Mouse (Mus musculus) intestine, postnatal 0 days (tissue): ENCODE data around the gene Wdr20. TPM values are rescaled to one million over a fixed set of nuclear protein-coding genes. Genes with fewer than 3 reads are reported as not detected.

Experiments used
- ATAC-seq: fragments of 200-750 bp; cut with Nextera tagmentation; 2 replicates; pipeline ENCODE4 v1.8.0; 2017; ENCODE audit warnings: mild to moderate bottlenecking, moderate TSS enrichment, moderate library complexity
- H3K27ac ChIP-seq: fragments of 300-500 bp; sonication (generic); 2 replicates; pipeline ENCODE4 v1.5.1; 2014; ENCODE audit warnings: mild to moderate bottlenecking, low read depth, low read length, moderate library complexity
- H3K27me3 ChIP-seq: fragments of 300-500 bp; sonication (generic); replicated peaks from 2 replicates; pipeline ENCODE4 v1.6.1; 2014; ENCODE audit warnings: low read length, mixed read lengths; ENCODE audit not compliant: control insufficient read depth, insufficient read depth
- H3K36me3 ChIP-seq: fragments of 300-500 bp; sonication (generic); 2 replicates; pipeline ENCODE4 v1.6.1; 2014; ENCODE audit warnings: mild to moderate bottlenecking, moderate library complexity; ENCODE audit not compliant: control insufficient read depth, insufficient read depth
- H3K4me1 ChIP-seq: fragments of 300-500 bp; sonication (generic); replicated peaks from 2 replicates; pipeline ENCODE4 v1.6.1; 2014; ENCODE audit warnings: antibody characterized with exemption, low read length, mixed read lengths; ENCODE audit not compliant: control insufficient read depth, insufficient read depth
- H3K4me2 ChIP-seq: fragments of 300-500 bp; sonication (generic); replicated peaks from 2 replicates; pipeline ENCODE4 v1.6.1; 2014; ENCODE audit warnings: low read depth, mild to moderate bottlenecking, moderate library complexity
- H3K4me3 ChIP-seq: fragments of 300-500 bp; sonication (generic); 2 replicates; pipeline ENCODE4 v1.5.1; 2014; ENCODE audit warnings: low read depth, low read length
- H3K9ac ChIP-seq: fragments of 300-500 bp; sonication (generic); 2 replicates; pipeline ENCODE4 v1.6.1; 2014; ENCODE audit warnings: mild to moderate bottlenecking, low read depth, low read length
- H3K9me3 ChIP-seq: fragments of 300-500 bp; sonication (generic); 2 replicates; pipeline ENCODE4 v1.6.1; 2016; ENCODE audit warnings: mixed run types; ENCODE audit not compliant: control insufficient read depth
- CTCF ChIP-seq: sonication (generic); IDR thresholded peaks from 2 replicates; pipeline ENCODE4 v1.5.1; 2016; ENCODE audit warnings: low read depth, mild to moderate bottlenecking, control low read depth, antibody characterized with exemption, moderate library complexity
- WGBS: fragments of 180-500 bp; shearing (Covaris S2); extraction: QIAGEN DNeasy Blood & Tissue Kit; methylation state at CpG from one replicate; pipeline ENCODE4 v1.1.7; 2014; 5-methylcytosine and 5-hydroxymethylcytosine counted together
- polyA plus RNA-seq: library from polyadenylated mRNA; unstranded; fragments of >200 nt; fragmentation: Nextera tagmentation; extraction: Ambion mirVana; gene quantifications from 2 replicates; pipeline ENCODE4 v1.2.1, GENCODE M21; 2015

Wdr20 gene
- polyA plus RNA-seq, 1 experiment from 2014 or later, result 12.3 TPM

- ATAC-seq, result peak; percentile 75
These were observed 112.5 kb downstream of the Wdr20 start, which contains the start of gene Zfp839 for GRCm38 (mm10) chr12:110850010-110850928. TSS of gene Zfp839 (plus strand) at chr12:110850253.

GRCm38 (mm10) chr12:110850929-110851256, 113.1 kb downstream of the Wdr20 start:
- Histone ChIP-seq H3K4me2 (peak overlapping the region; percentile 89), H3K9me3 (no peaks in the 10 kb centered on the region), H3K9ac (peak overlapping the region; percentile 84), H3K27me3 (no peaks in the 10 kb centered on the region), H3K36me3 (peaks cover 13% of the 10 kb centered on the region), H3K4me1 (peaks cover 8% of the 10 kb centered on the region; the same call in 1 of the 2 replicates), H3K27ac (peak overlapping the region; percentile 84), H3K4me3 (peak overlapping the region; percentile 87)
- WGBS, result 14% methylated on average over 9 of the region's 9 CpGs
- TF ChIP-seq CTCF, result no peak
- ATAC-seq, result 0 out of 2 replicates have a peak, but pooled peaks have one; percentile 0

More at GRCm38 (mm10) chr12:110850010-110850928, 112.5 kb downstream of the Wdr20 start, which contains the start of gene Zfp839:
- Histone ChIP-seq H3K4me2 (peak within 1 kb of the TSS; percentile 89), H3K4me1 (peaks cover 10% of the 10 kb centered on the region; the same call in 1 of the 2 replicates), H3K36me3 (peaks cover 7% of the 10 kb centered on the region), H3K9me3 (no peaks in the 10 kb centered on the region), H3K9ac (peak within 1 kb of the TSS; percentile 84), H3K27ac (peak within 1 kb of the TSS; percentile 84), H3K4me3 (peak within 1 kb of the TSS; percentile 87), H3K27me3 (no peaks in the 10 kb centered on the region)
- no peak for TF ChIP-seq CTCF
- under 1% methylated on average over 78 of the region's 89 CpGs for WGBS

- no peak for ATAC-seq
- WGBS, result 49% methylated on average over 12 of the region's 12 CpGs
- Histone ChIP-seq H3K4me3 (peak overlapping the region; percentile 87; the same call in 1 of the 2 replicates), H3K9me3 (no peaks in the 10 kb centered on the region), H3K27ac (peak overlapping the region; percentile 84; the same call in 1 of the 2 replicates), H3K4me1 (peaks cover 7% of the 10 kb centered on the region; the same call in 1 of the 2 replicates), H3K27me3 (no peaks in the 10 kb centered on the region), H3K36me3 (peaks cover 18% of the 10 kb centered on the region), H3K9ac (peak overlapping the region; percentile 34; the same call in 1 of the 2 replicates), H3K4me2 (peak overlapping the region; percentile 89)
- no peak for TF ChIP-seq CTCF
These were observed 113.7 kb downstream of the Wdr20 start for GRCm38 (mm10) chr12:110851414-110851813.

- H3K27ac ChIP-seq, result 0 out of 2 replicates have a peak overlapping the region, but pooled peaks have one; percentile 84
- peaks cover 7% of the 10 kb centered on the region; the same call in 1 of the 2 replicates for H3K4me1 ChIP-seq
- 57% methylated on average over 1 of the region's 1 CpGs for WGBS
- H3K36me3 ChIP-seq, result peaks cover 18% of the 10 kb centered on the region
- H3K9me3 ChIP-seq, result no peaks in the 10 kb centered on the region
- TF ChIP-seq CTCF, result no peak
- H3K4me2 ChIP-seq, result no peak overlapping the region; the same call in 1 of the 2 replicates
- no peaks in the 10 kb centered on the region for H3K27me3 ChIP-seq
- H3K4me3 ChIP-seq, result no peak overlapping the region
- H3K9ac ChIP-seq, result no peak overlapping the region
- ATAC-seq, result no peak
These were observed 114.2 kb downstream of the Wdr20 start for GRCm38 (mm10) chr12:110851923-110852322.

Other genes starting within 250 kb of the Wdr20 start
- gene Dync1h1, start 136.5 kb upstream of the Wdr20 start, polyA plus RNA-seq, result 19.7 and 21.8 TPM in 2 replicates
- not detected in 2 replicates for gene 1700001K19Rik, start 55.3 kb upstream of the Wdr20 start, polyA plus RNA-seq
- gene Hsp90aa1, start 35.2 kb upstream of the Wdr20 start, polyA plus RNA-seq, result 269 and 296 TPM in 2 replicates
- 0.80 and 0.85 TPM in 2 replicates for gene Mok, start 103.0 kb downstream of the Wdr20 start, polyA plus RNA-seq
- 1.6 and 2.3 TPM in 2 replicates for gene Zfp839, start 112.3 kb downstream of the Wdr20 start, polyA plus RNA-seq
- gene Cinp, start 151.2 kb downstream of the Wdr20 start, polyA plus RNA-seq, result 30.5 and 31.0 TPM in 2 replicates
- gene Tecpr2, start 151.3 kb downstream of the Wdr20 start, polyA plus RNA-seq, result 1.3 and 1.6 TPM in 2 replicates
- gene Ankrd9, start 241.1 kb downstream of the Wdr20 start, polyA plus RNA-seq, result 76.3 and 80.0 TPM in 2 replicates